Mouse (Mus musculus): ENCODE results near the gene Defb15.
"Not testable (repeated sequence)": the region's sequence is repeated elsewhere in the genome, so short reads cannot be mapped to it uniquely, and the experiment has no call there.

Defb15 gene

DNA sequence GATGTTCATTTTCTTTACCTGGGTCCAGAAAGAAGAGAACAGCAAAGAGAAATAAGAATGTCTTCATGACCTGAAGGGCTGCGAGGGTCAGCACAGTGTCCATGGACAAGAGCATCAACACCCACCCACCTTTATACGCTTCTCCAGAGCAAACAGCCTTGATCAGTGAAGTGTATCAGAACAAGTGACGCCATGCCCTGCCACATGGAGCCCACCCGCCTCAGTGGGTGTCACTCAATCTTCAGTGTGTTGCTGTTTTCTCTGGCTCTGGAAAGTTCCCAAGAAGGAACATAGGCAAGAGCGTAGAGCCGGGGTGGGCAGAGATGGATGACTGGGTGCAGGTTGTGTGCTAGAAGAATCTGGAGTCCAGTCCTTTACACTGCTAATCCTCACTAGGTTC, at the start of gene Defb15:
Defb15 (minus strand) TSS at position 101 of the 400 bp plus-strand sequence.
- in situ Hi-C loops (cut with MboI; ENCODE audit: unreplicated experiment in 2 of 2): no loop called here

DNA sequence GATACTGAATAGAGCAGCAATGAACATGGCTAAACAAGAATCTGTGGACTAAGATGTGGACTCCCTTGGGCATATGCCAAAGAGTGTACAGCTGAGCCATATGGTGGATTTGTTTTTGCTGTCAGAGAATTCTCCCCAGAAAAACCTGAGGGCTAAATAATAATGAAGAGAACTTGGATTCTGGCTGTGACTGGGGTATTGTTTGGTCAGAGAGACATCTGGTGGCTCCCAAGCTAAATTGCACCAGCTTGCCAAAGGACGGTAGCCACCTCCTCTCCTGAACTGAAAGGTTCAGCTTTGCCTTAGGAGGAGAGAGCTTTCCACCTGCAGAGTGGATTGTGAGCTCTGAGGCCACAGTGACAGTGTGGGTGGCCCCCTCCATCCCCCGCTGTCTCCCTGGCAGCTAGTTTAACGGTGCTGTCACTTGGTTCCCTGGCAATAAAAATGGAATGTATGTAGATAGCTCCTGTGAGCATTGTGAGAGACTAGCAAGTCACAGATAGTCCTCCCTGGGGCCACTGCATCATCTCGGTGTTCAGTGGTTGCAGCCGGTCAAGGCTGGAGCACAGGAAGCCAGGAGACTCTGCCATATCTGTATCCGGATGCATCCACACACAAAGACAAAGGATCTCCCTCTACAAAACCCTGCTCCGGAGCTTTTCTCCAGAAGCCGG, 49.3 kb upstream of the Defb15 start:
- in situ Hi-C loops (cut with MboI; ENCODE audit: unreplicated experiment in 2 of 2): no loop called here

DNA sequence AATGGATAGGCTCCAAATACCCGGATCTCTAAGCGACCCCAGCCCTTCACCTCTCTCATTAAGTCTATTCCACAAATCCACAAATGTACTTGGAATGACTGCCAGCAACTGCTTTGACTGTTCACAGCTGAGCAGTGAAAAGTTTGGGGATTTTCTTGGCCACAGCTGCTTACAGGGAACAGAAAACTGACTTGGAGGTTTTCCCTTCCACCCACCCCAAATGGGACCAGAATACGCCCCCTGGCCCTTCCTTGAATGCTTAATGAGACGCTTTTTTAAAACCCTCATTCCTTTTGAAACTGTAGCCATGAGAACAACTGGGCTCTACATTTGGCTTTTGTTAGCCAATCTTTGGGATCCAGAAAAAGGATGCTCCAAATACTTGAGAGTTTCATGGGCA, 45.7 kb upstream of the Defb15 start:
- in situ Hi-C loops (cut with MboI; ENCODE audit: unreplicated experiment in 2 of 2): no loop called here

DNA sequence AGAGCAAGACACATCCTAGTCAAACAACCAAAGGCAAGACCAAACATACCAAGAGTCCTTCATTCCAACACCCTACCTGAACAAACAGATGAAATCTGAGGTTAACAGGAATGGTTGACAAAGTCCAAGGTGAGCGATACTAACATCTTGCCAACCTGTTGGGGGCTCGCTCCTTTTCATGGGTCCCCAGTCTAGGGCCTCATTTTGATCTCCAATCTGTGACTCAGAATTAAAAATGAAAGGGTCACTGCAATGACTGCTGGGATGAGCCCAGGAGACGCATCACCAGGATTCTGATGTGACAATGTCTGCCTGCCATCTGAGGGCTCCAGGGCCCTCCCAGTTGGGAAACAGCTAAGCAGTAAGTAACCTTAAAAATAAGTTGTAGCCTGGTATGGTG, 37.0 kb upstream of the Defb15 start, which contains the start of gene Ccdc70:
Ccdc70 (plus strand) TSS at position 301 of the 400 bp plus-strand sequence.
- in situ Hi-C loops (cut with MboI; ENCODE audit: unreplicated experiment in 2 of 2): loop anchor here in 1 of 2 experiments (25.0 kb wide), 1 partner anchor 957 kb away; no protein-coding TSS in a partner anchor

DNA sequence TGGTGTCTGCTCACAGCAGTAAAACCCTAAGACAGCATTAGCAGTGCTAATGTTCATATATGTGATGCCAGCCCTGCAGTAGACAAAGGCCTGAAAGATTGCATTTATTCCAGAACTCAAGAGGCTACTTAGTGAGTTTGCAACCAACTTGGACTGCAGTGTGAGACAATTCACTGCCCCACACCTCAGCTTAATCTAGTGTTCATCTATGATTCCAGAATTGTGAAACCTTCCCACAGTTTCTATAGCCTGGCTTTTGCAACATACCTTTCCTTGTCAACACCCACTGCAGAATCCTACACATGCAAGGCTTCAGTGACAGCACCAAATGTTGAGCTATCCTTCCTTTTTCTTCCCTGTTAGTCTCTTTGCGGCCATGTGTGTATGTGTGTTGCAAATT, 34.1 kb upstream of the Defb15 start:
- in situ Hi-C loops (cut with MboI; ENCODE audit: unreplicated experiment in 2 of 2): loop anchor here in 1 of 2 experiments (25.0 kb wide), 1 partner anchor 954 kb away; no protein-coding TSS in a partner anchor

DNA sequence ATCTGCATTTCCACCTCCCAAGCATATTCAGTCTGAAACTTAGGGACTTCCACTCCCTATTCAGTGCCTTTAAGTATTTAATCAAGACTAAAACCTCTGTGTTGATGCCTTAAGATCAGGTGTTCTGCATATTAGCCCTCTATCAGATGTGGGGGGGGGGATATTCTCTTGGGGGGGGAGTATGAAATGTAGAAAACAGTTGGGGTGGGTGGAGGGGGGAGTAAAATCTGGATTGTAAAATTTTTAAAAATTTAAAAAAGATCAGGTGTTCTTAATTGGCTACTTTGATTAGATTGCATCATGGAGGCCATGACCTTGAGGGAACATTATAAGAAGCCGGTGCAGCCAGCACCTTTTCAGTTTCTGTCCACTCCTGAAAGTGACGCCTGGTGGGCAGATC, 25.9 kb upstream of the Defb15 start, which contains the start of gene Fam90a1a:
Fam90a1a (plus strand) TSS at position 301 of the 400 bp plus-strand sequence.
- in situ Hi-C loops (cut with MboI; ENCODE audit: unreplicated experiment in 2 of 2): loop anchor here in 1 of 2 experiments (25.0 kb wide), 1 partner anchor 946 kb away; no protein-coding TSS in a partner anchor

DNA sequence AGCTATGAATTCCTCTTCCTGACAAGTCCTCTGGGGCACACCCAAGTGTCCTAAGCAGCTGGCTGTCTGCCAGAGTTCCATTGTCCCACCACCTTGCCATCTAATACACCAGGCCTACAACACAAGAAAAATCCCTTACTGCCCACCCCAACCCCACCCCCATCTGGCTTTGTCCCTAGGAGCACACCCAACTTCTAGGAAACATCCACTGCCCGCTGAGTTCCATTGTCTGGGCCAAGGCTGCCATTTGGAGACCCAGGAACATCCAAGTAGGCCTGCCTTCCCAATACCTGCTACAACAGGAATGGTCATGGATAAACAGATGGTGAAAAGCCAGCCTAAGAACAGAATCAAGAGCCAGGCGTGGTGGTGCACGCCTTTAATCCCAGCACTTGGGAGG, 23.8 kb upstream of the Defb15 start:
- in situ Hi-C loops (cut with MboI; ENCODE audit: unreplicated experiment in 2 of 2): loop anchor here in 1 of 2 experiments (25.0 kb wide), 1 partner anchor 944 kb away; no protein-coding TSS in a partner anchor

DNA sequence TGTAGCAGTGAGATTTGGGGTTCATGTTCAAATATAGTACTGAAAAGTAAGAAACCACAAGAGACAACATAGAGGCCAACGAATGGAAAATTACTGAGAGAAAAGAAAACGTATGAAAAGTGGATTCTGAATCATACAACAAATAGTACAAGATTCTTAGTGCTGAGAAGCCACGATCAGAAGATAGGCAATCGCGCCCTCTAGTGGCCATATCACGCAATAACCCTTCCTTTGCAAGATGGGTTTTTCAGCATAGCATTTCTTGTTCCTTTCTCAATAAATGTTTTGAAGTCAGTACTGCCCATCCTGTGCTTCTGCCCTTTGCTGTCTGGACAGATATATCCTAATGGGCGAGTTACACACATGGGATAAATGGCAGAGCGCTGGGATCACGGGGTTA, 22.8 kb upstream of the Defb15 start:
- in situ Hi-C loops (cut with MboI; ENCODE audit: unreplicated experiment in 2 of 2): loop anchor here in 1 of 2 experiments (25.0 kb wide), 1 partner anchor 943 kb away; no protein-coding TSS in a partner anchor

DNA sequence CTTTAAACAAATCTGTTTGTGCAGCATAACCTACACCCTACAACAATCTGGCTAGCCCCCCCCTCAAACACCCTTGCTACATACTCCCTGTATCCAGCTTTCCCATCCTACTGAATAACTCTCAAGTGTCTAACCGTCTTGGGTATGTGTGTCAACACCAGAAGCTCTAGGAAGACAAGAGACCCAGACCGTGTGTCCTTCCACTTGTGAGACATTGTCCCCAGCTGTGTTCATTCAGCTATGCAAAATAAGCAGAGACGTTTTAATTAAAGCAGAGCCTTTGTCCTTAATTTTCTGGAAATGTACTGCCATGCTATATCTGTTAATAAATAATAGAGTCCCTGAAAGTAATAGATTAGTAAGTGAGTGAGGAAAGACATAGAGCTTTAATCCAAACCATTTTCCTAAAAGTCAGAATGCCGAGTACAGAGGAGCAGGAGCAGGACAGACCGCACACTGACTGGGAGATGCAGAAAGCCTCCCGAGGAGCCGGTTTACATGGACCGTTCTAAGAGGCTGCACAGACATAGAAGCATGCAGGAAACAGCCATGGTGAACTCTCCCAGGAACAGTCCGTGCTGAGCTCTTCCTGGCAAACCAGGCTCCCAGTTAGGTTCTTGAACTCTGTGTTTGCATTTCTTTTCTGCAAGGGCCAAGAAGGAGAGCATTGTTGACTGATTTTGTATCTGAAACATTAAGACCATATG, 15.0 kb upstream of the Defb15 start:
- in situ Hi-C loops (cut with MboI; ENCODE audit: unreplicated experiment in 2 of 2): no loop called here

DNA sequence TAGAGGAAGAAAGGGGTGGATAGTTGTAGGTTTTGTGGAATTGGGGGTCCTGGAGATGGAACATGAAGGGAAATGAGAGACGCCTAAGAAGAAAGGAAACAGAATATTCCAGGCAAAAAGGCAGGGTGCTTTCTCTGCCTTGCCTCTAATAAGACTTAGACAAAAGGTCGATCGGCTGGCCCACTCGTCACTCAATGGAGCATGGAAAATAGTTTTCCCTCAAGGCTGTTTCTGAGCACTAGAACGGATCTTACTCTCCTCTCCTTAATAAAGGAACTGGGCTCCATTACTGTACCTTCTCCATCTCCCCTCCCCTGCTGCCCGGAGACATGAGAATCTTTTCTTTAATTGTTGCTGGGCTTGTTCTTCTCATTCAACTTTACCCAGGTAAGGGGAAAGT, 14.0 kb upstream of the Defb15 start, which contains the start of gene Defb13:
Defb13 (plus strand) TSS at position 301 of the 400 bp plus-strand sequence.
- in situ Hi-C loops (cut with MboI; ENCODE audit: unreplicated experiment in 2 of 2): no loop called here

DNA sequence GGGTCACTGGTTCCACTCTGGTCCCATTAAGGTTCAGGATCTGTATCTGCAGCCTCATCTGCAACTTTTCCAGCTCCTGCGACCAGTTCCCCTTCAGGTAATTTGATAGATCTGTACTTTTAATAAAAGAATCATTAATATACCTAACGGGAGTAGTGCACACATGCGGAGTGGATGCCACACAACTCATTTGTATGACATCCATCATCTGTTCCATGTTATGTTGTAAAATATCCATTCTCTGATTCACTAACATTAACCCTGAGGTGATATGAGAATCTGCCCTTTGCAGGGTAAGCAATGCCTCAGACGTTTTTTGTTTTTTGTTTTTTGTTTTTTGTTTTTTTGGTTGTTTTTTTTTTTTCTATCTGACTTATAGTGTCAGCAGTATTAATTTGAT, 5.5 kb upstream of the Defb15 start, which contains the start of gene Defb35:
Defb35 (plus strand) TSS at position 301 of the 400 bp plus-strand sequence.
- in situ Hi-C loops (cut with MboI; ENCODE audit: unreplicated experiment in 2 of 2): not testable (repeated sequence)

DNA sequence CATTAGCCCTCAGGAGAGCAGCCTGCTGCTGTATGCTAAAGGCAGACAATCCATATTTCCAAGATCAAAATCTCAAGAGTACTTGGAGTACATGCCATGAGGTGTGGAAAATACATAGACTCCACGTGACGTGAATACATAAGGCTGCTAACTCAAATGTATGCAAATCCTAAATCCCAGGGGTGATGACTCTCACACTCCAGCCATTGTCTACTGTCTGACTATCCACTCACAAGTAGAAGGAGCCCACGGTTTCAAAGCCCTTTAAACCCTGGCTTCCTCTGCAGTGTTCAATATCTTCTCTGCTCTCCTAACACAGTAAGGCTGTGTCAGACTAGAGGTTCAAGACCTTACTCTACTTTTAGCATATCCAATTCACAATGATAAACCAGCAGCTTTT, 1.8 kb downstream of the Defb15 start:
- in situ Hi-C loops (cut with MboI; ENCODE audit: unreplicated experiment in 2 of 2): not testable (repeated sequence)

DNA sequence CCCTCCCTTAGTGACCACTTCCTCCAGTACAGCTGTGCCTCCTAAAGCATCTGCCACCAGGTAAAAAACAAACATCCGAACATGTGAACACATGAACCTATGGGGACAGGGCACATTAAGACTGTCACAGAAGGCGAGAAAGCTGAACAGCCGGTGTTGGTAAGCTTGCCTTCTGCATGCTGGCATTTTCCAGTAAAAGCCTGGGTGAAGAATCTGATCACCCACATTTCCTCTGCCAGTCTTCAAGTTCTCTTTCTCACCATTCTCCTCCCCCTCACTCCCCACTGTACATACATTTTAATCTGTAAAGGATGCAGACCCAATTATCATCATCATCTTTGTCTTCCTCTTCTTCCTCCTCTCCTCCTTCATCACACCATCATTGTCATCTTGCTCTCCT, 16.9 kb downstream of the Defb15 start:
- in situ Hi-C loops (cut with MboI; ENCODE audit: unreplicated experiment in 2 of 2): no loop called here

DNA sequence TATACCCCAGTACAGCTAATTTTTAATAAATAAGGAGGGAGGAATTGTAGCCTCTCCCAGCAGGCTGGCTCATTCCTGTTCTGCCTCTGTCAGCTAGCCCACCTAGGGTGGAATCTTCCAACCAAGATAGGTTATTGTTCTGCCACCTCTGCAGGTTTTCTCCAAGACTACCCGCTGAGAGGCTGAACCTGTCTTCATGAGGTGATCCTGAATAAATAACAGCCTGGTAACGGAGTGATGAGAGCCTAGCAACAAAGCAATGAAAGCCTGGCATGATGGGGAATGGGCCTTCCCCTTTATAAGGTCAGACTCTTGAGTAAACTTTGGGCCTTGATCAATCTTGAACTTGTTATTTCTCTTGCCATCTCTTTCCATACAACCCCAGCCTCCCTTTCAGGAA, 20.0 kb downstream of the Defb15 start:
- in situ Hi-C loops (cut with MboI; ENCODE audit: unreplicated experiment in 2 of 2): no loop called here

DNA sequence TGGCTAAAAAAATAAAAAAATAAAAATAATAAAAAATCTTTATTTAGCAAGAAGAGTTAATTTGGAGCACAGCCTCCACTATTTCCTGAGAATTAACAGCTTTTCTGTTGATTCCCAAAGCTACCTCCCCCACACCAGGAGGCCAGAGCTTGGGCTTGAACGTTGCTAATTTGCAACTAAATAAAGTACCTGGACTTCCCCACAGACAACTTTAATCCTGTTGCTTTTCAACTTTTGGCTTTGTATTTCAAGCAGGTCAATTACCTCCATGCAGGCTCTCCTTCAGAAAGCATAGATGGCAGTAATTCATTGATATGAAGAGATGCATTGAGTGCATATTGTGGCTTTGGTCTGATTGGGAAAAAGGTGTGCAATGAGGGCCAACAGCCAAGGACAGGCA, 20.6 kb downstream of the Defb15 start:
- in situ Hi-C loops (cut with MboI; ENCODE audit: unreplicated experiment in 2 of 2): no loop called here

DNA sequence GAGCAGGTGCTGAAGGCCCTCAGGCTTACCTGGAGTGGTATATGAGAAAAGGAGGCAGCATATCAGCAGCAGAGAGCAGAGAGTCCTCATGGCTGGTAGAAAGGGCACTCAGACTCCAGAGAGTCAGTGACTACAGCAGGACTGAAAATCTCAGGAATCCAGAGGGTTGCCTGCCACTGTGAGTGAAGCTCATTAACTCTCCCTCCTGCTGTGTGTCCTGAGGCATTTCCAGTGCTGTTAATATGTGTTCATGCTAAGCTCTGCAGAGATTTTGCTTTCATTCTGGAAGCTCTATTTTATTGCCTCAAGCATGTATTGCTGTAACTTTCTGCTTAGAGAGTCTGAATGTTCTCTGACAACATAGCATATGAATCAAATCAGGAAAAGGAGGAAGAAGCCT, 26.2 kb downstream of the Defb15 start, which contains the start of gene Defb11:
Defb11 (minus strand) TSS at position 123 of the 400 bp plus-strand sequence.
- in situ Hi-C loops (cut with MboI; ENCODE audit: unreplicated experiment in 2 of 2): not testable (repeated sequence)

DNA sequence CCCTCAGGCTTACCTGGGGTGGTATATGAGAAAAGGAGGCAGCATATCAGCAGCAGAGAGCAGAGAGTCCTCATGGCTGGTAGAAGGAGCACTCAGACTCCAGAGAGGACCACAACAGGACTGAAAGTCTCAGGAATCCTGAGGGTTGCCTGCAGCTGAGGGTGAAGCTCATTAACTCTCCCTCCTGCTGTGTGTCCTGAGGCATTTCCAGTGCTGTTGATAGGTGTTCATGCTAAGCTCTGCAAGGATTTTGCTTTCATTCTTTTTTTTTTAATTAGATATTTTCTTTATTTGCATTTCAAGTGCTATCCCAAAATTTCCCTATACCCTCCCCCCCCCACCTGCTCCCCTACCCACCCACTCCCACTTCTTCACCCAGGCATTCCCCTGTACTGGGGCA, 47.2 kb downstream of the Defb15 start, which contains the start of gene Defb9:
Defb9 (minus strand) TSS at position 101 of the 400 bp plus-strand sequence.
- in situ Hi-C loops (cut with MboI; ENCODE audit: unreplicated experiment in 2 of 2): not testable (repeated sequence)

Data from v-Abl transformed pro-B cells (cell line).